Mouse (Mus musculus): ENCODE measurements around the gene Gm10770.
"Not testable (repeated sequence)": the region's sequence is repeated elsewhere in the genome, so short reads cannot be mapped to it uniquely, and the experiment has no call there.

Gene Gm10770

GRCm38 (mm10) chr2:150179579-150179978, at the start of gene Gm10770:
Gene Gm10770 (minus strand): TSS chr2:150179679.
- DNase-seq (ENCODE audit: low read depth, low spot score) = not testable (repeated sequence)

DNA sequence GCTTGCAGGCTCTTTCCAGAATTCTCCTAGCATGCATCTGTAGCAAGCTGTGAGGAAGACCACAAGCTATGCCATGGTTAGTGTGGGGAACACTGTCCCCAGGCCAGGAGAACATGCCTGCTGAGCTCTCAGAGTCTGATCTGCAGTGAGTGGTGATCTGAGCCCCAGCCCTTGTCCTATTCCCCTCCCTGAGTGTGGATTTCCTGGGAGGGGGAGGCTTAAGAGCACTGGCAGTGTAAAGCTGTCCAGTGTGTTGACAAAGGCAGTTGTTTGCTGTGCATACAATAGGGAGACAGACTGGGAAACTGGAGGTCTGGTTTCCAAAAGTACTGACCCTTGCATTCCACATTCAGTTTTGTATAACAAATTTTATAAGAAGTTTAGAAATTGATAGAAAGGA, 43.8 kb upstream of the Gm10770 start:
- not testable (repeated sequence) for DNase-seq (ENCODE audit: low read depth, low spot score)

DNA sequence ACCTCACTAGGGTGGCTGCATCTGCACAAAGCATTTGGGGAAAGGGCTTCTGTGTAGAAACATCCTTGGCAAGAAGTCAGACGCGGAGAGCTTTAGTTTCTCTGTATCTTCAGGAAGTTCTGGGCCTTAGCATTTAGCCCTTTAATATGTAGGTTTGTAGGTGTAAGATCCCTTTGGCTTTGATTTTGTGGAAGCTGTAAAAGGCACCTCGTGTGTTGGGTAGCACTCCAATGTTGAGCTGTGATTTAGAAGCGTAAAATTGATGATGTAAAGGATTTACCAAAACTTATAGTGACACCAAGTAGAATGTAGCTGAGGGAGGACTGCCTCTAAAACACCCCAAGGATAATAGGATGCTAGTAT, 38.9 kb upstream of the Gm10770 start:
- DNase-seq (ENCODE audit: low read depth, low spot score) = not testable (repeated sequence)

- DNase-seq (ENCODE audit: low read depth, low spot score) = peak; percentile 14
These were observed 38.3 kb upstream of the Gm10770 start, which contains the start of gene Zfp937 for GRCm38 (mm10) chr2:150217600-150218362. Gene Zfp937 (plus strand): TSS chr2:150218073.

DNA sequence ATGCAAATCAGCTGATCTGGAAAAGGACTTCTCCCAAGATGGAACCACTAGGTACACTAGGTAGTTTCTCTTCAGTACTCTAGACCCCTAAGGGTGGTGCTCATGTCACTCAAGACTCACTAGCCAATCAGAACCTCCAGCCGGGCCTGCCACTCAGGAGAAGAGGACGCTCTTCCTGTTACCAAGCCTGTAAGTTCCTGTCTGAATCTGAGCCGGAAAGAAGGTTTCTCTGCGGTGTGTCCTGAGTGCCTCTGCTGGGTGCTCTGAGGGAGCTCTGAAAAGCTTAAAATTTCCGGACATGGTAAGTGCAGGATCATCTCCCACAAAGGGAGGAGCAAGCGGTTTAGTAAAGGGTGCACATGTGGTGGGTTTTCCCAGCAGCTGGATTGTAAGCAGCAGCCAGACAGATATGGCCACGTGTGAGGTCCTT, 2.1 kb upstream of the Gm10770 start, which contains the start of gene Gm14139:
Gm14139 (plus strand) TSS at position 186 of the 430 bp plus-strand sequence.
- not testable (repeated sequence) for DNase-seq (ENCODE audit: low read depth, low spot score)

DNA sequence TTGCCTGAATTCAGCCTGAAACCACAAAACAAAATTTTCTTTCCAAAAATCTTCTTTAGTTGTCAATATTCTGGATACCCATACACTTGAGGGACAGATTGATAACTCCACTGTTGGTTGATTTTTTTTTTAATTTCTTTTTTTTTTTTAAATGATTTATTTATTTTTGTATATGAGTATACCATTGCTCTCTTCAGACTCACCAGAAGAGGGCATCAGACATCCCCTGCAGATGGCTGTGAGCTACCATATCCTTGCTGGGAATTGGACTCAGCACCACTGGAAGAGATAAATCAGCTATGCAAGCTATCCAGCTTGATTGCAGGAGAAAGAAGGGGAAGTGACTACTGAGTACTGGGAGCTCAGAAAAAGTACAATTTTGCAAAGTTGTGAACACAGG, 1.6 kb upstream of the Gm10770 start:
- not testable (repeated sequence) for DNase-seq (ENCODE audit: low read depth, low spot score)

GRCm38 (mm10) chr2:150173833-150174232, 5.6 kb downstream of the Gm10770 start:
- no peak for DNase-seq (ENCODE audit: low read depth, low spot score)

DNA sequence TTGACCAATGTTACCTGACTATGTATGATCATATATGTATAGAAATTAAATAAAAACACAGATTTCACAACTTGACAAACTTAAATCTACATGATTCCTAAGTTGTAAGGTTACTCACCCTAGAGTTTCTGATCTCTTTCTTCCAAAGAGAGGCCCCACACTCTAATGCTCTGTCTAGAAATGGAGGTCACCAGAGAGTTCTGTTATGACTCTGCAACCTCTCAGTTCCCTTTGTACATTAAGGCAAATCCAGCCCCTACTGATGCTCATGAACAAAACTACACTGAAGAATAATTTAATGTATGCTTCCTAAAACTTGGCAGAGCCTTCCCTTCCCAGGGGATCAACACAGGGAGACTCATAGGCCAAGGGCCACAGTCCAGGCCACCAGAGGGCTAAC, 12.8 kb downstream of the Gm10770 start:
- no peak for DNase-seq (ENCODE audit: low read depth, low spot score)

- peak; percentile 88 for DNase-seq (ENCODE audit: low read depth, low spot score)
These were observed 43.0 kb downstream of the Gm10770 start, which contains the start of gene Zfp120 for GRCm38 (mm10) chr2:150136435-150136897. Gene Zfp120 (minus strand): TSS chr2:150136708.

GRCm38 (mm10) chr2:150132773-150133172, 46.7 kb downstream of the Gm10770 start:
- DNase-seq (ENCODE audit: low read depth, low spot score) = no peak

- not testable (repeated sequence) for DNase-seq (ENCODE audit: low read depth, low spot score)
These were observed 47.5 kb downstream of the Gm10770 start for GRCm38 (mm10) chr2:150132002-150132401.
